ENCODE assay signal across 9 mouse cellular contexts in the genomic region with DNA sequence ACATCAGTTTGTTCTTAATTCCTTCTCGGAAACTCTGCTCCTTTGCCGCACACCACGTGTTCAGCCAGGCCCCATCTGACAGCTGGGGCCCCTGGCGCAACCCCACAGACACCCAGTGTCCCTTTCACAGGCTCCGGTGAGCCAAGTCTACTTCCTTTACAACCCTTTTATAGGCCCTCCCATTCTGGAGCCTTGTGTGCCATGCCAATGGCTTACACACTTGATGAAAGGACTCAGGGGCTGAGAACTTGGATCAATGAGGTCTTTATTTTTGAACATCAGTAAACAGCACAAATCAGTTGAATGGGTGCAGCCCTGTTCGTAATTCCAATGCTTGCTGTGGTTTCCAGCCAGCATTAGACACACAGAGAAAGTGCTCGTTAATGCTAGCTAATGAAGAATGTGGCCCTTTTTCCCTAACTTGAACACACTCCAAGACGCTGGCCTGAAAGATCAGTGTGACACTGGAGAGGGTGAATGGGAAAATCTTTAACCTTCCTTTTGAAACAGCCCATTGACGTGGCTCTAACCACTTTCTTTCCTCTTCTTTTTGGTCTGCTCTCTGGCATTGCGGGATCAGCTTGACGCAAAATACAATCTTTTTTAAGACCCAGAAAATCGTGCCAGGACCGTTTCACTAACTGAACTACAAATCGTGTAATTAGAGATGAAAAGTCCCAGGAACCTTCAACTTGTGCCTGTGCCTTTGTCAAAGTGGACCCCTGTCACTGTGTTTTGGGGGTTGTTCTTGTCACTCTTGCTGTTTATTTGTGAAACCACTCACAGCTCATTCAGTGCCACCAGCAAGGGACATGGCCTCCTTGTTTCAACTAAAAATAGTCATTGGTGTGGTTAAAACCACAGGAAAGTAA. TPM values are rescaled to one million over a fixed set of nuclear protein-coding genes. Genes with fewer than 3 reads are reported as not detected.
DNase-seq lines count a peak whose midpoint lies in the region; ATAC-seq and TF ChIP-seq lines count a peak whose summit lies in the region.
"Had no signal": no experiment of that assay in that cellular context is flagged by ENCODE, and none has a peak within 500 bp of the region (broad histone marks: within the 10 kb centered on the region; RNA-seq: fewer than 3 reads in every experiment).

No protein-coding gene starts in this region.

- TF ChIP-seq CTCF in lung, postnatal 0 days (IDR thresholded peaks at IDR 0.05): no peak
- TF ChIP-seq CTCF in forebrain, postnatal 0 days (IDR thresholded peaks at IDR 0.05; ENCODE audit: low read depth): no peak
- no peak for TF ChIP-seq CTCF in olfactory bulb, adult 2 months (IDR thresholded peaks at IDR 0.05; ENCODE audit: insufficient read depth, low read depth, low read length)

- H3K36me3 ChIP-seq in lung, postnatal 0 days (ENCODE audit: insufficient read depth, low read length): no peaks in the 10 kb centered on the region
- H3K36me3 ChIP-seq in forebrain, postnatal 0 days (ENCODE audit: insufficient read depth): no peaks in the 10 kb centered on the region

- no peaks in the 10 kb centered on the region for H3K27me3 ChIP-seq in lung, postnatal 0 days (replicated peaks; ENCODE audit: insufficient read depth, low read length)
- H3K27me3 ChIP-seq in forebrain, postnatal 0 days (ENCODE audit: insufficient read depth, low read length): no peaks in the 10 kb centered on the region

- no peak overlapping the region for H3K27ac ChIP-seq in lung, postnatal 0 days (ENCODE audit: low read length)
- H3K27ac ChIP-seq in forebrain, postnatal 0 days (ENCODE audit: low read depth, low read length): no peak overlapping the region
- H3K27ac ChIP-seq in olfactory bulb, adult 2 months (ENCODE audit: insufficient read depth, low read depth, low read length): peak overlapping the region; percentile 31

- peak; percentile 55 for DNase-seq in lung, postnatal 36 days
- no peak for DNase-seq in lung, postnatal 0 days (ENCODE audit: low spot score)
- peak; percentile 60 for DNase-seq in forebrain, postnatal 0 days
- peak; percentile 53 for DNase-seq in left cerebral cortex, adult 11 months (ENCODE audit: low spot score)
- no peak for DNase-seq in spleen, postnatal 36 days (ENCODE audit: low spot score in 2 of 2)
- DNase-seq in adrenal gland, adult 18-20 months (ENCODE audit: low spot score in 2 of 2): no peak
- DNase-seq in heart, postnatal 4 days: no peak

- no peak for ATAC-seq in lung, postnatal 0 days
- ATAC-seq in forebrain, postnatal 0 days: peak; percentile 90

- no peak overlapping the region for H3K4me3 ChIP-seq in lung, postnatal 0 days (ENCODE audit: low read depth, low read length)
- no peak overlapping the region for H3K4me3 ChIP-seq in forebrain, postnatal 0 days (ENCODE audit: low read depth, low read length)
- H3K4me3 ChIP-seq in olfactory bulb, adult 2 months (ENCODE audit: insufficient read depth, low read depth, low read length): no peak overlapping the region

- H3K4me1 ChIP-seq in lung, postnatal 0 days (ENCODE audit: insufficient read depth, low read depth, low read length): 0 out of 2 replicates have a peak, but pooled peaks cover 3% of the 10 kb centered on the region
- H3K4me1 ChIP-seq in forebrain, postnatal 0 days (ENCODE audit: insufficient read depth): no peaks in the 10 kb centered on the region
- peaks cover 3% of the 10 kb centered on the region; the same call in 1 of the 2 replicates for H3K4me1 ChIP-seq in olfactory bulb, adult 2 months (ENCODE audit: control insufficient read depth, insufficient read depth, low read length)

- H3K9me3 ChIP-seq in lung, postnatal 0 days (ENCODE audit: low read length): no peaks in the 10 kb centered on the region
- H3K9me3 ChIP-seq in forebrain, postnatal 0 days (ENCODE audit: low read length): no peaks in the 10 kb centered on the region

- WGBS in lung, postnatal 0 days: 63% methylated on average over 14 of the region's 14 CpGs
- WGBS in forebrain, postnatal 0 days: 14% methylated on average over 14 of the region's 14 CpGs
- WGBS in olfactory bulb, adult 2 months: 33% methylated on average over 14 of the region's 14 CpGs

- no peak for TF ChIP-seq POLR2A in olfactory bulb, adult 2 months (IDR thresholded peaks at IDR 0.05; ENCODE audit: insufficient read depth, low read depth, low read length)

- no peak overlapping the region for H3K9ac ChIP-seq in lung, postnatal 0 days (replicated peaks; ENCODE audit: low read depth)
- H3K9ac ChIP-seq in forebrain, postnatal 0 days: no peak overlapping the region

- H3K4me2 ChIP-seq in lung, postnatal 0 days (replicated peaks; ENCODE audit: low read depth, low read length): no peak overlapping the region
- H3K4me2 ChIP-seq in forebrain, postnatal 0 days (ENCODE audit: low read depth): no peak overlapping the region

- TF ChIP-seq EP300 in lung, postnatal 0 days (IDR thresholded peaks at IDR 0.05): no peak

RNA-seq across cellular contexts. Expression of a gene that starts 15.0 kb away (rescaled TPM):
- polyA plus RNA-seq in lung, postnatal 0 days (2015; fragmentation: Nextera tagmentation; extraction: Ambion mirVana): 1.5 and 2.0 TPM in 2 replicates
- total RNA-seq in forebrain, postnatal 0 days (2014; rRNA removed): 0.92 and 1.6 TPM in 2 replicates
- polyA plus RNA-seq in forebrain, postnatal 0 days (2015; fragmentation: Nextera tagmentation; extraction: Ambion mirVana): 1.4 and 1.8 TPM in 2 replicates
- polyA plus RNA-seq in olfactory bulb, adult 2 months (2012; ENCODE audit: insufficient read depth, insufficient read length, low replicate concordance, missing spikeins): not detected in 2 replicates
- 10 to 100 TPM in 1 of 2 experiments, under 1 TPM in 1; 0.80 to 37.2 TPM for total RNA-seq in adrenal gland, adult 18-20 months (2021)
- under 1 TPM; 0.55 to 0.63 TPM for total RNA-seq in heart, postnatal 4 days (2021)

RNA-seq across cellular contexts. Expression of a gene that starts 34.7 kb away (rescaled TPM):
- polyA plus RNA-seq in lung, postnatal 0 days (2015; fragmentation: Nextera tagmentation; extraction: Ambion mirVana): not detected in 2 replicates
- total RNA-seq in forebrain, postnatal 0 days (2014; rRNA removed): not detected in 2 replicates
- not detected in 2 replicates for polyA plus RNA-seq in forebrain, postnatal 0 days (2015; fragmentation: Nextera tagmentation; extraction: Ambion mirVana)
- not detected in 2 replicates for polyA plus RNA-seq in olfactory bulb, adult 2 months (2012; ENCODE audit: insufficient read depth, insufficient read length, low replicate concordance, missing spikeins)
- not detected for total RNA-seq in adrenal gland, adult 18-20 months (2021)
- total RNA-seq in heart, postnatal 4 days (2021): not detected
- total RNA-seq: liver, adult 2 months had no signal
- polyA plus RNA-seq: liver, adult 2 months had no signal

RNA-seq across cellular contexts. Expression of a gene that starts 46.6 kb away (rescaled TPM):
- polyA plus RNA-seq in lung, postnatal 0 days (2015; fragmentation: Nextera tagmentation; extraction: Ambion mirVana): not detected in 2 replicates
- not detected in 2 replicates for total RNA-seq in forebrain, postnatal 0 days (2014; rRNA removed)
- not detected in 2 replicates for polyA plus RNA-seq in forebrain, postnatal 0 days (2015; fragmentation: Nextera tagmentation; extraction: Ambion mirVana)
- not detected in 2 replicates for polyA plus RNA-seq in olfactory bulb, adult 2 months (2012; ENCODE audit: insufficient read depth, insufficient read length, low replicate concordance, missing spikeins)
- not detected for total RNA-seq in adrenal gland, adult 18-20 months (2021)
- total RNA-seq in heart, postnatal 4 days (2021): not detected
- total RNA-seq: liver, adult 2 months had no signal
- polyA plus RNA-seq: liver, adult 2 months had no signal

RNA-seq across cellular contexts. Expression of a gene that starts 52.2 kb away (rescaled TPM):
- polyA plus RNA-seq in lung, postnatal 0 days (2015; fragmentation: Nextera tagmentation; extraction: Ambion mirVana): 81.3 and 84.1 TPM in 2 replicates
- total RNA-seq in forebrain, postnatal 0 days (2014; rRNA removed): 25.5 and 28.0 TPM in 2 replicates
- 87.3 and 108 TPM in 2 replicates for polyA plus RNA-seq in forebrain, postnatal 0 days (2015; fragmentation: Nextera tagmentation; extraction: Ambion mirVana)
- polyA plus RNA-seq in olfactory bulb, adult 2 months (2012; ENCODE audit: insufficient read depth, insufficient read length, low replicate concordance, missing spikeins): not detected in 2 replicates
- total RNA-seq in adrenal gland, adult 18-20 months (2021): 10 to 100 TPM; 32.9 to 35.3 TPM
- total RNA-seq in heart, postnatal 4 days (2021): 10 to 100 TPM; 33.4 to 43.2 TPM

Comparison
In these comparisons a context has a peak if more than half of its experiments do, and no peak if none do; other contexts are left out.
1. DNase-seq: peak in lung, postnatal 36 days (single experiment), forebrain, postnatal 0 days (single experiment) and left cerebral cortex, adult 11 months (single experiment); none in lung, postnatal 0 days (single experiment), spleen, postnatal 36 days (0 of 2), adrenal gland, adult 18-20 months (0 of 2) and heart, postnatal 4 days (single experiment).